Mouse (Mus musculus): Measurements from ENCODE around the gene Mtcp1.
A peak's percentile ranks its signal among the peaks of the same experiment; 100 is the strongest.

Gene Mtcp1

DNA sequence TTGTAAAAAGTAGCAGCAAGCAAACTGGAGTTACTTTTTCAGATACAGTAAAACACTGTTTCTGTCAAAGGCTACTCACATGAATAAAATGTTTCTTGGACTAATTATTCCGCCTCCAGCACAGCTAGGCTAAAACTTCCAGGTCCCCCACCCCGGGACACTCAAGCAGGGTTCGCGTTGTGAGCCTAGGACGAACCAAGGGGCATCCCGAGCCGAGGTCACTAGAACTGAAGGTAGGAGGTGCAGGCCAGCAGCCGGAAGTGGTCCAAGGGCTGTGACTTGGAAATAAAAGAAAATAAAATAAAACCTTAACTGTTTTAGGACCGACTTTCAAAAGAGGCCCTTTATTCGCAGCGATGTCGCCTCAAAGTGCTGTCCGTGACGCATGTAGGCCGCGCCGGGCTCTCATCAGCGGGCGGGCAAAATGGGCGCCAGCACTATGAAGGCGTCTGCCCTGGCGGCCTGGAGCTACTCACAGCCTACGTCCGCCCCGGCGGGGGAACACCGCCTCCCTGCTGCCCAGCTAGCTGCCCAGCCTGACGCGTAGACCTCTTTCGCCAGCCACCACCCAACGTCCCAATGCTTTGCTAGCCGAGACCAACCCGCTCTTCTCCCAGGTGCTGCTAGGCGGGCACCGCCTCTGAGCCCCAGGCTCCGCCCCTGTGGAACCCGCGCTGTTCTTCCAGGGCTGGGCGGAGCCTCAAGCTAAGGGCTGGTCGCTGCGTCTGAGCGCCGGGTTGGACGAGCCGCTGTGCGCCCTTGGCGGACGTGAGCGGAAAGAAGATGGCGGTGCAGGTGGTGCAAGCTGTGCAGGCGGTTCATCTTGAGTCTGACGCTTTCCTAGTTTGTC lies at the start of gene Mtcp1, which contains the start of the genes Cmc4 and Brcc3:
Mtcp1 (minus strand) TSS at position 653 of the 850 bp plus-strand sequence.
Cmc4 (minus strand) TSS at position 649 of the 850 bp plus-strand sequence.
Brcc3 (plus strand) TSS at position 693 of the 850 bp plus-strand sequence.
- peak; percentile 88 to 95 for DNase-seq

DNA sequence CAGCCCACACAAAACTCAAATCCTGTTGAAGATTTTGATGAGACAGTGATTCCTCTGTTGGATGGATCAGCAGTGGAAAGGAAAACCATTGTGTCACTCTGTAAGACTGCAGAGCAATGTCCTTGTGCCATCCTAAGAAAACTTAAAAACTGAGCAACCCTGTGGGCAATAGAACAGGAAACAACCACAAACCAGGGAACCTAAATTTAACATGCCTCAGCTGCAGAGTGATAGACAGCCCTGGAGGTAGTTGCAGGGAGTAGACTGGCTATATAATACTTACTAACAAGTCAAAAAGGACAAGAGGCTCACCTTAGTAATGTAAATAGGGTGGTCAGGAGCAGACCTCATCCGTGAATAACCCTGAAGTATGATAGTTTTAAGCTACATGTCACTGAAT lies 38.2 kb upstream of the Mtcp1 start:
- DNase-seq = no peak

DNA sequence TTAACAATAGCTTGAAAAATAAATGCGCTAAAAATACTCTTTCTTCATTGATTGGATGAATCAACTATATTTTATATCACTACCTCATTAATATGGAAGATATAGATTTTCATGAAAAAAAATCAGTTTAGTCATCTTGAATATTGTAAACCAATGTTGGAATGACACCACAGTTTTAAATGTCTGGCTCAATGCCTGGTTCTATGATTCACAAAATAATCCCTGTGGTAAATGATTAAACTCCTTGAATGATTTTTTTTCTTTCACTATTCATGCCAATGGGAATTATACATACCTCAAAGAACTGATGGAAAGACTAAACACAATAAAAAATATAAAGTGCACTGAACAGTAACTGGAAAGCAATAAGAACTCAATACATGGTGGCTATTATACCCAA lies 6.7 kb downstream of the Mtcp1 start:
- no peak for DNase-seq

DNA sequence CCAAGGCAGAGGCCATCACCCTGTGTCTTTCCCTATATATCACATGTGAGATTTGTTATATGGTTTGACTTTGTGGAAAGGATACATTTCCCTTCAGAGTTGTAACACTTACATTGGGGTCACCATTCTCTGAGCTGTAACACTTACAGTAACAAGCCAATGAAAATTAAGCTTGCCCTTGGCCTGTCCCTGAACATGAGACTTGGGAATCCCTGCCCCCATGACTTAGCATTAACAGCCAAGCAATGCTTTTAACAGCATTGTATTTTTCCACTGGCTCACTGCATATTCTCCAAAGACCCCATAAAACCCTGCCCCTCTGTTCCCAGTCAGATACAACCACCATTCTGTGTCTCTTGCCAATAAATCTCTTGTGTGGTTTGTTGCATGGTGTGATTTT lies 13.0 kb downstream of the Mtcp1 start:
- peak in 1 of 2 experiments; percentile 1 for DNase-seq

DNA sequence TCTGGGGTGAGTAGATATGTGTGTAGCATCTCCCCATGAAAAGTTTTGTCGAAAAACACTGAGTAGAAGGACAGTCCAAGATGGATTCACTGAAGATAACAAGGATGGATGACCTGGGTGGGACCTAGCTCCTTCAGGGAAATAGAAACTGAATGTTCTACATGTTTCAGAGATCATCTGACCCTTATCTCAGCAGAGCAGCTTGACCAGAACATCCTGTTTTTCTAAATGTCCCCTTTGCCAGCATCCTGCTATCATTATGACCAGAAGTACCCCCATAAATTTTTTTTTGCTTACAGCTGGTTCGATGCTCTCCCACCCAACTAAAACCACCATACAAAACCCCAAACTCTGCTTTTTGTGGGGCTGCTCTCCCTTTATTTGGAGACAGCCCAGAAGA lies 13.7 kb downstream of the Mtcp1 start:
- DNase-seq = peak in 1 of 2 experiments; percentile 4

DNA sequence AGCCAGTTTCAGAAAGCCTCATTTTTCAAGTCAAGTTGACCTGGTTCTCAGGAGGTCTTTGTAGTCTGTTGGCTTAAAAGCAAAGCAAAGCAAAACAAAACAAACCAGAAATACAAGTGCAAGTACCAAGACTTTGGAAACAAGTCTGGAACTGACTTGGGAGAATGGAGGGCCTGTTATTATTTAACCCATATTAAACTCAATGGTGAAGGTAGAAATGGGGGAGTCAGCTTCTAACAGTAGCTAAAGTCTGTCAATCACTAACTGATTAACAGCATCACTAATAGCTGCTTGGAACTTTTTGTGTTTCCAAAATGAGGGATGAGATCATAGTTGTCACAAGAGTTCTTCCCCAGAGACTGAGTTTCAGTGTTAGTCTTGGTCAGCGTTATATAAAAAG lies 16.9 kb downstream of the Mtcp1 start:
- no peak for DNase-seq

DNA sequence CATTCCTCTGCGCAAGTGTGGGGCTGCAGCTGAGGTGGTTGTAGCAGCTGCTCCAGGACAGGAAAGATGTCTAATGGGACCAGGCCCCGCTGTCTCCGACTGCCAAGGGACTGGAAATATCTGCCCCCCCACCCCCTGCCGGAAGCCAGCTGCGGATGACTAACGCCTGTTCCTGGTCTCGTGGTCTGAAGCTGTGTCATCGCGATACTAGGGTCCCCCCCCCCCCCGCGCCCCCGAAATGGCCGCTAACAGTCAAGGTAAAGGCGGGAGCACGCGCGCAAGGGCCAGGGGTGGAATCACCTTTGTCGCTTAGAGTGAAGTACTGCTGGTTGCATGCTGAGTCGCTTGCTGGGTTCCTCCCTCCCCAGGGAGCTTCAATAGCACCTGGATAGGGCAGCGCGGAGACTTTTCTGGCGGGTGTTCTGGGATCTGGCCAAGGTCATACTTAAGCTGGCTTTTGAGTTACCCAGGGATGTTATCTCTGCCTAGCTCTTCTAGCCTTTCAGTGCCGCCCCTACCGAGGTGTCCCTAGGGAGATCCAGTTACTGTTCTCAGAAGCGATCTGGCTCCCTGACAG lies 34.1 kb downstream of the Mtcp1 start, which contains the start of the genes Fundc2 and F8:
Fundc2 (plus strand) TSS at position 205 of the 577 bp plus-strand sequence.
F8 (minus strand) TSS at position 421 of the 577 bp plus-strand sequence.
- peak; percentile 84 to 89 for DNase-seq

DNA sequence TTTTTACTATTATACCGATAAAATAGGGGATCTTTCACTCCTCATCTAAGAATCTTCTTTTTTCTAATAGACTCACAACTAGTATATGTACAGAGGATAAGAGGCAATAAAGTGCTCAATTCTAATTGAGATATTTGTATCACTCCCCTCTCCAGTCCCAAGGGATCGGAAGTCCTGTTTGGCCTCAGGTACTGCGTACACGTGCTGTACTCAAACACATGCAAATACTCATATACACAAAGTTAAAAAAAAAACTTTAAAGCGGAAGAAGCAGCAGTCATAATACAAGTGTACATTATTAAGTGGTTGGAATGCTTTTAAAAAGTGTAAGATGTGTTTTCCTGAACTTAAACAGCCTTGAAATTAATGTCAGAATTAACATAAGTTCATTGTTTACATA lies 34.7 kb downstream of the Mtcp1 start:
- no peak for DNase-seq

DNA sequence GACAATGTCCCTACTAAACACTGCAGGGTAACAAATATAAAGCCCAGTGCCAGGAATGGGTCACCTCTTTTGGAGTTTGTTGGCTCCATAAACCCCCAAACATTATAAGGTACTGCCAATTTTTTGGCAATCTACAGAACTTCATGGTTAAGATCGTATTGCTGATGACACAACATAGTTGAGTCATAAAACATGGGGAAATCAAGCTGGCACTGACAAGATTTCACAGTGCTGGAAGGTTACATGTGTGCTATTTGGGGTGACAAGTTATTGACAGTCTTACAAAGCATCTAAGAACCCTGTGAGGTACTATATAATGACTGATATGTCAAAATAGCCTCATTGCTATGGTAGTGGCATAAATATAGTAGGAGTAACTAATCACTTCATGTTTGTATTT lies 35.2 kb downstream of the Mtcp1 start:
- no peak for DNase-seq

DNA sequence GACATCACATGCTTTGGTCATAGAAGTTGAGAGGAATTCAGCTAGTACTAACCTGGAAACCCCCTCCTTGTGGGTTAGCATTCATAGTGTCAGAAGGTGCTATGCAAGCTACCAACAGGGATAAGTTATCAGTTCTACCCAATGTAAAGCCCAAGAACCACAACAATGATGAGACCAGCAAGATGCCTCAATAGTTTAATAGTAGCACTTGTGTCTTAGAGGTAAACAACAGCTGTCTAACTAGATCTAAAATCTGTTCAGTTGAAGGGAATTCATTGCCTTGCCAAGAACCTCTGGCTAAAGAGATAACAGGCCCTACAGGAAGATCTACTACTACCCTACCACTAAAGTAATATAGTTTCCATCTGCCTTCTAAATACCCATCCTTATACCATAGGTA lies 39.6 kb downstream of the Mtcp1 start:
- DNase-seq = no peak

DNA sequence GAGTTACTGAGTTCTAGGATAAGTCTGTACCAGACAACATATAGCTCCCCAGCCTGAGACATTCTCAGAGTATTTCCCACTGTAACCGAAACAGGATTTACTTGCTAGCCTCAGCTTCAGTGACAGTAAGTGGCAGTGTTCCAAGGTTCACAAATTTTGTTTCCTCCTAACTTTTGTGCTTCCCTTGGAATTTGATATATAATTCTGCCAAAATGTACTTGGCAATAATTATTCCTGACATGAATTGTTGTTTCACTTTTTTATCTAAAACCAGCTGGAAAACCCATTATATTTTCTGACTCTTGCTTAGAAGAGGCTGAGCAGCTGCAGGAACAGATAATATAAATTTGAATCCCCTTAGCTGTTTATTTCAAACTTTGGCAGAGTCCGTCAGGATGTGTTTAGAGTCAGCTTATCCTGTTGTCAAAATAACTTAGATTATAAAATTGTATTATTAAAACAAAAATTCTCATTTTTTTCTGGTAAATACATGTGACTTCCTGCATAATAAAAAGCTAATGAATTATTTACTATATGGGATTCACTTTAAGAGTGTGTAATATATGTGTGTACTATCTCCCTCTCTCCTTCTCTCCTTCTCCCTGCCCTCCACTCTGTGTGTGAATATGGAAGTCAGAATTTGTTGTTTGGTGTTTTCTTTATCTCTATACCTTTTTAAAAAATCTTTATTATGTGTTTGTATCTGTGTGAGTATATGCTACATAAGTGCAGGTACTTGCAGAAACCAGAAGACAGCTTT lies 43.5 kb downstream of the Mtcp1 start:
- DNase-seq = peak; percentile 32 to 33

DNA sequence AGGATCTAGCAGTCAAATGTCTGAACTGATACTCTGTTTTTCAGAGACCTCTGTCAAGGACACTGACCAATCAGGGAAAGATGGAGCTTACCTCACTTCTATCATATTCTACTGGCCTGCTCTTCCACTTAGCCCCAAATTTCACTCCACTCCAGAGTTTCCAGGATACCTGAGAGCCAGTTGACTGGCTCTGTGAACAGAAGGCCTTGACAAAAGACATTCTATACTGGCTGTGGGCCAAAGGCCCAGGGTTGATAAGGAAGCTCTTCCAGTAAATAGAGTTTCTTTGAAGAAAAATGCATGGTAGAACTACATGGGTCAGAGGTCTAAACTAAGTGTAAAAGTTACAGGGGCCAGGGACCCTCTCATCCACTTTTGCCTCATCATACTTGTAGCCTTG lies 46.2 kb downstream of the Mtcp1 start:
- DNase-seq = peak; percentile 38 to 42

Measured in kidney, postnatal 25 days (tissue).